8 mouse cellular contexts compared by ENCODE assay signal in the genomic region with DNA sequence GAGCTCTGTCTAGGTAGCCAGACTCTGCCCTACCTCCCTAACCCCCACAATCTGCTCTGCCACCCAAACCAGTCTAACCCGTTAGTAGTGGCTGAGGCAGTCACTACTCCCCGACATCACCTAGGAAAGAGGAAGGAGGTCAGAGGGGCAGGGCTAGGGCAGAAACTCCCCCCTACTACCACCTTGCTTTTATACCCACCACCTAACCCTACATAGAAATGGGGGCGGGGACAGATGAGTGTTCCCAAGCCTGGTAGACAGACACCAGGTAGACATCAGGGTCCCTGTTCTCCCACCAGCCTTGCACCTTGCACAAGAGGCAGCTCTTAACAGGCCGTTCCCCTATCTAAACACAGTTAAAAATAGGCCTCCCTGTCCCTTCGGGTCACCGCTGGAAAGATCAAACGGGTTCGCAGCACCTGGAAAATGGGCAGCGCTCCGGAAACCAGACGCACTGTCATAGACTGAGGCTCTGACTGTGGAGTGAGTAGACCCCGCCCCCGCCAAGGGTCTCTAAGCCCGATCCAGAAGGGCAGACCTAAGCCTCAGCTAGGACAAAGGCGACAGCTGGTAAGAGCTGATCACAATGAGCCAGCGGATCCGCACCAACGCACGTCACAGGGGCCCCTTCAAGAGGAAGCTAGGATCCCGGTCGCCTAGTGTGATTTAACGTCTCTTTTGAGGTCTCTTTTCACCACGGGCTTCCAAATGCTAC. TPM values are rescaled to one million over a fixed set of nuclear protein-coding genes. Genes with fewer than 3 reads are reported as not detected.
DNase-seq lines count a peak whose midpoint lies in the region; ATAC-seq and TF ChIP-seq lines count a peak whose summit lies in the region.

No protein-coding gene starts in this region.

- peaks cover 51% of the 10 kb centered on the region for H3K4me1 ChIP-seq in heart, embryonic 15.5 days (replicated peaks)
- H3K4me1 ChIP-seq in liver, embryonic 14.5 days (replicated peaks; ENCODE audit: control insufficient read depth in 2 of 2, insufficient read depth in 2 of 2, low read length in 1 of 2) = peaks cover 0 to 13% of the 10 kb centered on the region in 2 experiments; a peak in 2 of 4 replicates

- ATAC-seq in activated CD4-positive, CD25-positive, alpha-beta regulatory T cell, adult 4 months = peak; percentile 43
- no peak for ATAC-seq in heart, embryonic 15.5 days (replicated peaks; ENCODE audit: insufficient number of reproducible peaks, insufficient read depth, low FRiP score, low read depth)
- no peak for ATAC-seq in liver, embryonic 14.5 days (ENCODE audit: insufficient read depth)

- peak; percentile 40 for DNase-seq in cerebellum, adult 11-12 months
- no peak for DNase-seq in cerebellum, postnatal 25 days
- DNase-seq in liver, embryonic 14.5 days (ENCODE audit: low read depth in 3 of 3, low spot score in 3 of 3) = no peak
- peak; percentile 48 to 55 for DNase-seq in natural killer cell, adult 2 months (ENCODE audit: low spot score in 2 of 2)
- DNase-seq in right cerebral cortex, postnatal 14 days = no peak
- no peak for DNase-seq in layer of hippocampus, postnatal 36 days

- no peak for TF ChIP-seq EP300 in liver, embryonic 14.5 days (IDR thresholded peaks at IDR 0.05; ENCODE audit: low read depth)

- 16% methylated on average over 23 of the region's 23 CpGs for WGBS in heart, embryonic 15.5 days
- 3% methylated on average over 23 of the region's 23 CpGs for WGBS in liver, embryonic 14.5 days (ENCODE audit: insufficient replicate concordance)

- peak overlapping the region; percentile 67 for H3K4me2 ChIP-seq in heart, embryonic 15.5 days
- H3K4me2 ChIP-seq in liver, embryonic 14.5 days (ENCODE audit: low read depth) = peak overlapping the region; percentile 49

- H3K27me3 ChIP-seq in heart, embryonic 15.5 days = peaks cover 50% of the 10 kb centered on the region
- H3K27me3 ChIP-seq in liver, embryonic 14.5 days (ENCODE audit: control insufficient read depth, insufficient read depth, low read length) = peaks cover 23% of the 10 kb centered on the region

- peak overlapping the region; percentile 38; the same call in 1 of the 2 replicates for H3K9ac ChIP-seq in heart, embryonic 15.5 days
- H3K9ac ChIP-seq in liver, embryonic 14.5 days (replicated peaks) = no peak overlapping the region

- H3K4me3 ChIP-seq in heart, embryonic 15.5 days = peak overlapping the region; percentile 39
- H3K4me3 ChIP-seq in liver, embryonic 14.5 days (ENCODE audit: insufficient read depth in 1 of 2, low read depth in 2 of 2, low read length in 2 of 2) = peak overlapping the region in 1 of 2 experiments; percentile 13; a peak in 1 of 4 replicates

- H3K9me3 ChIP-seq in heart, embryonic 15.5 days (replicated peaks) = no peaks in the 10 kb centered on the region
- H3K9me3 ChIP-seq in liver, embryonic 14.5 days (ENCODE audit: control insufficient read depth, low read length) = no peaks in the 10 kb centered on the region

- no peaks in the 10 kb centered on the region for H3K36me3 ChIP-seq in heart, embryonic 15.5 days
- peaks cover 3% of the 10 kb centered on the region; the same call in 1 of the 2 replicates for H3K36me3 ChIP-seq in liver, embryonic 14.5 days (replicated peaks; ENCODE audit: control insufficient read depth, insufficient read depth, low read depth)

- TF ChIP-seq CTCF in liver, embryonic 14.5 days (IDR thresholded peaks at IDR 0.05; ENCODE audit: low read depth) = no peak

- H3K27ac ChIP-seq in heart, embryonic 15.5 days = peak overlapping the region; percentile 0; the same call in 1 of the 2 replicates
- H3K27ac ChIP-seq in liver, embryonic 14.5 days = no peak overlapping the region

RNA-seq across cellular contexts. Expression of a gene that starts 7.0 kb away (rescaled TPM):
- 10 to 100 TPM; 15.2 to 27.5 TPM for polyA plus RNA-seq in activated CD4-positive, CD25-positive, alpha-beta regulatory T cell, adult 4 months (2017; shearing (Covaris generic))
- 8.8 and 12.7 TPM in 2 replicates for polyA plus RNA-seq in heart, embryonic 15.5 days (2015; fragmentation: Nextera tagmentation; extraction: Ambion mirVana)
- polyA plus RNA-seq in liver, embryonic 14.5 days (2012; rRNA removed) = 5.1 and 5.6 TPM in 2 replicates
- polyA plus RNA-seq in liver, embryonic 14.5 days (2014; fragmentation: Nextera tagmentation; extraction: Ambion mirVana) = 6.8 and 8.1 TPM in 2 replicates
- 1 to 10 TPM; 7.2 to 7.4 TPM for total RNA-seq in layer of hippocampus, postnatal 36 days (2021)

RNA-seq across cellular contexts. Expression of a gene that starts 23.3 kb away (rescaled TPM):
- polyA plus RNA-seq in activated CD4-positive, CD25-positive, alpha-beta regulatory T cell, adult 4 months (2017; shearing (Covaris generic)) = 1 to 10 TPM; 7.3 to 8.4 TPM
- polyA plus RNA-seq in heart, embryonic 15.5 days (2015; fragmentation: Nextera tagmentation; extraction: Ambion mirVana) = 0.40 and 0.87 TPM in 2 replicates
- polyA plus RNA-seq in liver, embryonic 14.5 days (2012; rRNA removed) = 0.73 and 0.97 TPM in 2 replicates
- polyA plus RNA-seq in liver, embryonic 14.5 days (2014; fragmentation: Nextera tagmentation; extraction: Ambion mirVana) = 0.74 and 1.1 TPM in 2 replicates
- total RNA-seq in layer of hippocampus, postnatal 36 days (2021) = 1 to 10 TPM; 2.8 to 3.0 TPM

Comparison
In these comparisons a context has a peak if more than half of its experiments do, and no peak if none do; other contexts are left out.
1. DNase-seq: peak in cerebellum, adult 11-12 months (single experiment) and natural killer cell, adult 2 months (2 of 2); none in cerebellum, postnatal 25 days (0 of 2), liver, embryonic 14.5 days (0 of 3), right cerebral cortex, postnatal 14 days (single experiment) and layer of hippocampus, postnatal 36 days (0 of 2).